Mouse (Mus musculus) 3T3-L1 (cell line): ENCODE measurements at regions not wholly inside any gene's neighbourhood (a gene's known extent, or its start where the extent isn't known, plus 50 kb on each side); places are given as distances from the start of the nearest gene placed in this dataset.
A peak's percentile ranks its signal among the peaks of the same experiment; 100 is the strongest.

Source experiments
- DNase-seq: peaks from one replicate; pipeline ENCODE4 v3.0.0-alpha.2; 2015; ENCODE audit warnings: low read depth, low spot score

DNA sequence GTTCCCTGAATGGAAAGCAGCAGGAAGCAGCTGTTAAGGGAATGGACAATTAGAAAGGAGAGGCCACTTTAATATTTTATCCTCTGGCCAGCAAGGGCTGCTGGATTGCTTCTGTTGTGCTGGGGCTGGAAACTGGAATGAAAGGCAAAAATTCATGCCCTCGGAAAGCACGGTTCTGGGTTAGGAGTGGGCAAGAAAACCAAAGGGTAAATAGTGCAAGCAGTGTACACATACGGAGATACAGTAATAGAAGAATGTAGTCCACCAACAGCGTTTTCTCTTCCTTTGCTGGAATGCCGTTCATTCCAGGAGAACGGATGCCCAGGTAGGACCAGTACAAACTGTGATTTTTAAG lies 50.8 kb upstream of the Zfr start:
- DNase-seq, result no peak

DNA sequence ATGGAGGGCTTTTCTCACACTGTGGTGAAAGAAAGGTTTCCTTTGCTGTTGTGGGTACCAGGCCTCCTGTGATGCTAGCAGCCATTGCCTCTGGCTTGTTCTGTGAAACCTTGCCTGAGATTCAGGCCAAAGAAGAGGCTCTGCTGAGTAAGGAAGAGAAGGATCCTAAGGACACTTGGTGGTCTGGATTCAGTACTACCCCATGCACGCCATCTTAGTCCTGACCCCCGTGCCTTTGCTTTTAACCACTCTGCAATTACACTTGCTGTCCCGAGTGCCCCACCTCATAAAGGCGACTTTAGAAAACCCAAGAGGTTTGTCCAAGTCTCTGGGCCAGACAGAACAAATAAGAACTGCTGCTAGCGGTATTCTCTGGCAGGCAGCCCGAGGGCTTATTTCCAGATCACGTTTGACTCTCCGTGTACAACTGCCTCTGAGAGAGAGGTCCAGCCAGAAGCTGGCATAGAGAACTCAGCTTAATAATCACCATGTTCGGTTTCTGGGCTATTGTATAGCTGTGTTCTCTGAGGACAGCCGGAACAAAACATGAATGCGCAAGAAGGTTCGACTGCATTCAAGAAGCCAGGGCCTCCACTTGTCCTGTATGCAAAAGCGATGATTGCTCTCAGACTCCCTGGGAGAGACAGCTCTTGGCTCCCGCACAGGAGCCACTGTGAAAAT lies 51.3 kb upstream of the Zfr start:
- peak; percentile 51 for DNase-seq

DNA sequence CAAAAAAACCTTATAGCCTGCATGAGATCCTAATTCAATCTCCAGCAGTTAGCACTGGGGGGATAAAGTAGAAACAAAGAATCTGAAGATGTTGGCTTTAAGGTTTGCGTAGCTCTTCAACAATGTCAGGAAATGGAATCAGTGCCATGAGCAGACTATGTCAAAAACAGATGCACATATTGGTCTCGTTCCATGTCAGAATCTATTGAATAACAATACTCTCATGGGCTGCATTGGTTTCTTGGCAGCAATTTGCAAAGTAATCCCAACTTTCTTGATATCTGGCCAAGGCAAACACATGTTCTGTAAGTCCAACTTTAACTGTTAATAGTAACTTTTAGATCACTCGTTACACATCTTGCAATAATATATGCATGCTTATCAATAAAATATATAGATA lies 58.1 kb upstream of the Sub1 start:
- DNase-seq, result no peak

DNA sequence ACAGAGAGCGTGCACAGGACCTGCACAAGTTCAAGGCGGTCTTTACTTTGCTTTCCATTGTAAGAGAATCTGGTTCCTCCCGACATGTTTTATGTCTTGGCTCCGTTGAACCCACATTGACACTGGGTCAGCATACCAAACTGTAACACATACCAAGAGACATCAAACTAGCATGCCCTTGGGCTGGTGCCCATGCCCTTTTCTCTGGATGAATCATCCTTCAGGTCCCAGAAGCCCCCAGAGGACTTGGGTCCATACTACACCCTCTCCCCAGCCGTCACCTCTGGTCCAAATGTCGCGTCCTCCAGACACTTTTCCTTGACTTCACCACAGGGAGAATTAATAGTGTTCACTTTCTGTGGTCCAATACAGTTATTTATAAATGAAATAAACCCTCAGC lies 56.8 kb upstream of the Sub1 start:
- no peak for DNase-seq

DNA sequence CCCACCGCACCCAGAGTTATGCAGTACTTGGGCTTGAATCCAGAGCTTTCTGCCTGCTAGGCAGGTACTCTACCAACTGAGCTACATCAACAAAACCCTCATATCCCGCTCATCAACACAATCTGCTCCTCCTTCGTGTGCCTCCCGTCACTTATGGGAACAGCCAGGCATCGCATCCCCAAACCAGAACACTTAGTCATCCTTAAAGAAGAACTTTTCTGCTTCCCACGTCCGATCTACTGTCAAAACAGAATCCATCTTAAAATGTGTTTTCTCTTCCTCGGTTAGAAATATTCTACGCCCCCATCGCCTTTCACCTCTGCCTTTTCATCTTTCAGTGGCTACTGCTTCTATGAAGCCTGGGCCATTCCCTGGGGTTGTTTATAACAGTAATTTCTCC lies 52.2 kb upstream of the Sub1 start:
- no peak for DNase-seq

DNA sequence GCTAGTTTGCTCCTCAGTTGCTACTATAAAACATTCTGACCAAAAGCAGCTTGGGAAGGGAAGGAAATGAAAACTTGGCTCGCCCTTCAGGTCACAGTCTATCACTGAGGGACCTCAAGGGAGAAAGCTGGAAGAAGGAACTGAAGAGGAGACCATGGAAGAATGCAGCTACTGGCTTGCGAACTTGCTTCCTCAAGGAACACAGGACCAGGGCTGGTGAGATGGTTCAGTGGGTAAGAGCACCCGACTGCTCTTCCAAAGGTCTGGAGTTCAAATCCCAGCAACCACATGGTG lies 51.4 kb upstream of the Sub1 start:
- no peak for DNase-seq

DNA sequence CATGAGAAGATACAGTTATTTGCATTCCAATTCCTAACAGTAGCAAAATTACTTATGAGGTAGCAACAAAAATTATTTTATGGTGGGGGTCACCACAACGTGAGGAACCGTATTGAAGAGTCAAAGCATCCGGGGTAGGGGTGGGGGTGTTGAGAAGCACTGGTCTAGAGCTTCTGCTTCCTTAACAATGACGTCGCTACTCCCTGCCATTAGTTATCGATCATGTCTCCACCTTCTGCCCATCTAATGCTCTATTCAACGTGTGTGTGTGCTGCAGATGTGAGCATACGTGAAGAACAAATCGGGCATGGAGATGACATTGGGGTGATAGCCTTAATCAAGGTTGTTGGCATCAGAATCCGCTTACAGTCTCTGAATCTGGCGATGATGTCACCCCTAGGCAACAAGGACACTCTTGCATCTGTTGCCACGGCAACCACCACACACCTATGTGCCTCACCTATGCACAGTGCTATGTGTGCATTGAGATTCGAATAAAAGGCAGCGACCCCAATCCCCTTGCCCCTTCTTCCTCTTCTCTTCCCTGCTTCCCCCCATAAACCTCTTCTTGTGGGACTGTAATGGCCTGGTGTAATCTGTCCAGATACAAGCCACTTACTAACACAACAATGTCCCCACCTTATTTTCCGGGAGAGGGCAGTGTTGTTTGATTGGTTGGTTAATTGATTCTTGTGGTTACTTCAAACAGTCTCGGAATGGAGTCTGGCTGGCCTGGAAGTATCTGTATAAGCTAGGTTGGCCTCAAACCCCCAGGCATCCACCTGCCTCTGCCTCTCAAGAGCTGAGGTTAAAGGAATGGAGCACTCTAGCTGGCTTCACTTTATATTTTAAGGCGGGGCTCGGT lies 50.8 kb upstream of the Sub1 start:
- no peak for DNase-seq
